Mouse (Mus musculus) liver, embryonic 14 days (tissue): ENCODE results near the gene Cltrn. TPM values are rescaled to one million over a fixed set of nuclear protein-coding genes. Genes with fewer than 3 reads are reported as not detected.

Source experiments
- polyA plus RNA-seq: library from polyadenylated mRNA; depleted of rRNA; stranded (reverse); fragments of >200 nt; gene quantifications from 2 replicates; pipeline ENCODE4 v1.2.3, GENCODE M21; 2012; rRNA removed

Gene Cltrn
- 0.14 and 0.20 TPM in 2 replicates for polyA plus RNA-seq

DNA sequence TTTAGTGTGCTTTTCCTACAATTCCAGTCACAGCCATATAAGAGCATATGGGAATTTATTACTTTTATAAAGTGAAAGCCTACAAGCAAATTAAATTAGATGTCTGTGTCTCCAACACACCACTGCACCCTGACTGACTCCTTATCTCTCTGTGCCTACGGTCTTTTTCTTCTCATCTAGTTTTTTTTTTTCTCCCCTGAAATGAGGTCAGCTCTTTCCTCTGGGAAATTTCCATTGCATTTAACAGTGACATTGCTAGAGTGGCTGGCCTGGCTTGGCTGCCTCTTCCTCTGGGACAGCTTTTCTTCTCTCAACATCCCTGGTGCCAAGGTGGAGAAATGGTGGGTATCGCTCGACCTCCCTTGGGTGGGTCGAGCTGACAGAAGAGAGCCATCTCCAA is at the start of gene Cltrn:
Gene Cltrn (plus strand): TSS at position 249 of the 400 bp plus-strand sequence.

DNA sequence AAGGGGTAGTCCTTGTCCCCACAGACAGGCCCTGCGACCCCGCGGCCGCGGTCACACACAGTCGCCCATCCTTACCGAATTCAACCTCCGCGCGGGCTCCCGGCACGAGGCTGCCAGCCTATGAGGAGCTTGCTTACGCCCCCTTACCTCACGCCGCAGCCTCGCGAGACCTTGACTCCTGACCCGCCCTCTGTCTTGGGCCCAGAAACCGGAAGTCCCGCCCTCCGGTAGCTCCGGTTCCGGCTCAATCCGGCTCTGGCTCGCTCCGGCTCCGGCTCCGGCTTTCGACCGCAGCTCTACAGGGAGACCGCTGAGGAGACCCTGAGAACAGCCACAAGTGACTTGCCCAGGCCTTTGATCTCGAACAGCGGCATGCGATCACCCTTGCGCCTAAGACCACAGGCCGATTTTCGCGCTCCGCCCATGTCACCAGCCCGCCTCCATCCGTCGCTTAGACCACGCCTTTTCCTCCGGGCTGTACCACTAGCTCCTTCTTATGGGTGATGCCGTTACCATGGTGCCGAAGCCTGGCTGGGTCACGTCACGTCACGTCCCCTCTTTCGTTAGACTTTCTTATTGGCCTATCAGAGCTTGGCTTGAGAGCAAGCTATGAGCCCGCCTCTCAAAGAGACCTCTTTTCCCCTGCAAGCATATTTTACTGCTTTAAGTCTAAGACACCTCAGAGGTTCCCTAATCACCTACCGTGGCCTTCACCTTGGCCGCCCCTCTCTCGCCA is 12.4 kb upstream of the Cltrn start, which contains the start of gene Siah1b:
Gene Siah1b (minus strand): TSS at position 454 of the 736 bp plus-strand sequence.

DNA sequence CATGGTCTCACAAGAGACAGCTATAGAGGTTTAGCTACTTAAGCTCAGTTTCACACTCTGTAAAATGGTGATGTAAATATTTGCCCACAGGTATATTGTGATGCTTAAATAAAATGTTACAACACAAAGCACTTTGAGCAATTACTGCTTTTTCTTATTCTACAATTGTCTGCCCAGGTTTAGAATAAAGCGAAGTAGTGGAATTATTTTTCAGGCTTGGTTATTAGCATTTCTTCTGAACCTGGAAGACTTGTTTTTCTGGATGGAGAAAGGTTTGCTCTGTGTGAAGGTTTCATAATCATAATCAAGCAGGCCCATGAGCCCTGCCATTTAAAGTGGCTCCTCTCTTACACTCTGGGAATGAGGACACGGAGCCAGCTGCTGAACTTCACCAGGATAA is 50.4 kb downstream of the Cltrn start, which contains the start of gene Ace2:
Gene Ace2 (plus strand): TSS at position 301 of the 400 bp plus-strand sequence.

Other genes starting within 250 kb of the Cltrn start
- gene Ap1s2, start 179.8 kb upstream of the Cltrn start, polyA plus RNA-seq, result 1.9 and 2.6 TPM in 2 replicates
- gene Zrsr2, start 130.2 kb upstream of the Cltrn start, polyA plus RNA-seq, result 9.8 and 11.5 TPM in 2 replicates
- gene Car5b, start 60.8 kb upstream of the Cltrn start, polyA plus RNA-seq, result 0.09 and 0.10 TPM in 2 replicates
- gene Siah1b, start 12.3 kb upstream of the Cltrn start, polyA plus RNA-seq, result 11.4 and 12.8 TPM in 2 replicates
- 0.02 and 0.05 TPM in 2 replicates for gene Ace2, start 50.5 kb downstream of the Cltrn start, polyA plus RNA-seq
- gene Bmx, start 169.4 kb downstream of the Cltrn start, polyA plus RNA-seq, result 0.14 and 0.15 TPM in 2 replicates
- 5.9 and 7.2 TPM in 2 replicates for gene Pir, start 180.5 kb downstream of the Cltrn start, polyA plus RNA-seq